Mouse (Mus musculus) cerebellum, postnatal 36 days (tissue): ENCODE results near the gene Gm5800.
"Not testable (repeated sequence)": the region's sequence is repeated elsewhere in the genome, so short reads cannot be mapped to it uniquely, and the experiment has no call there.

ENCODE experiments used
- DNase-seq, 2 experiments: peaks; one replicate each; pipeline ENCODE4 v3.0.0; 2021 to 2022; ENCODE audit warnings: mixed read lengths in 2 of 2

Gm5800 gene

DNA sequence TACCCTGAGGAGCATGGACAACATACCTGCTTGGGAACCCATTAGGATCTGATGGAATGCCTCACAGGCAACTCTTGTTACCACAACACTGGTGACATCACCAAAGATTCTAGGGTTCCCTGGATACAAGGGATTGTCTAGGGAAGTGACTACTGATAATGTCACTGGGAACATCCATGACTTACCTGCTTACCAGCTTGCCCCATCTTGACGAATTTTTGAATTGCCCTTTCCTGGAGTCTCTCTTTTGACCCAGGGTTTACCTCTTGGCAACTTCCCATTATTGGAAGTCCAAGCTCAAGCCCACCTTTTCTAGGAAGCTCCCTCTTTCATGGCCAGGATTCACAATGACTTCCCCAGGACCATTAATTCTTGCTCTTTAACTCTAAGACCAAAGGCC is at the start of gene Gm5800:
Gene Gm5800 (minus strand): TSS at position 101 of the 400 bp plus-strand sequence.
- no peak for DNase-seq

DNA sequence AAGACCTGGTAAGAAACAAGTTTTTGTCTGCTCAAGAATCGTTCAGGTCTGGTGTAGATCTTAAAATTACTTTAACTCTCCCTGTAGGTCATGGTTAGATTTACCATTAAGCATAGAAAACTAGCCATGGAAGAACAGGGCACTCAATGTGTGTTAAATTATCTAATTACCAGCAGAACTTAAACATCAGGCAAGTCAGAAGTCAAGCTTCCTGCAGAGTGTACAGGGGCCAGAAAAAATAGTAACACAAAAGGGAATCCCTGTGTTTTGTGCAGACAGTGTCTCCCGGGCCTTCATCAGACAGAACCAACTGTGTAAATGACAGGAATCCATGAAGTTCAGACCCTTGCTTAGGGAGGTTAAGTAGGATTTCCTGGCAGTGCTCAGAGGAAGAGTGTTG is 39.0 kb upstream of the Gm5800 start:
- no peak for DNase-seq

DNA sequence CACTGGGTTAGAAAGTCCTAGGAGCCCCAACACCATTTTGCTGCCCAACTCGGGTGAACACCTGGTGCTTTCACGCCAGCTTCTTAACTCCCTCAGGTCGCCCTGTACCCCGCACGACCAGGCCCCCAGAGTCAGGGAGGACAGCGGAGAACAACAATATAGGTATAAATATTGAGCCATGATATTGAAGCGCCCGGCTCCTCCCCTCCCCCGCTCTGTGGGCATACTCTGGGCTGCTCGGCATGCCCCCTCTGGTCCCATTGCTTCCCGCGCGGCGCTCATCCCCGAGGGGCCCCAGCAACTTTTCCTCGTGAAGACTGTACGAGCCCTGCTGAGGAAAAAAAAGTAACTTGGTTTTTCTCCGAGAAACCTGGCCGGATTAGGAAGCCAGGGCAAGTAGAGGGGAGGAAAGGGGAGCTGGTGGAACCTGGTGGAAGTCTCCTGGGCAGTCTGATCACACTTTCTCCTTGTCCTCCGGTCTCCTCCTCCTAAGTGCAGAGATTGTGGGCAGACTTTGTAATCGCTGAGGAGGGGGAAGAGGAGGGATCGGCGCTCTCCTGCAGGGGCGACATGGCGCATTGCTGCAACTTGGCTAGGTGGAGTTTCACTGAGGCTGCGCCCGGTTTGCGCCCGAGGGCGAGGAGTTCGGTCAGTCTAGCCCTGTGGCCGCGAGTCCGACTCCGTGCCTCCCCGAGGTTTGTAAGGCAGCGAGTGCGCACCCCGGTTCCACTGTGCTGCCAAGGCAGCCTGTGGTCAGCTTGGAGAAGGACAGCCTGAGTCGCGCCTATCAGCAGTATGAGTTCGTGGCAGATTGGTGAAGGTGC is 23.6 kb upstream of the Gm5800 start:
- no peak for DNase-seq

DNA sequence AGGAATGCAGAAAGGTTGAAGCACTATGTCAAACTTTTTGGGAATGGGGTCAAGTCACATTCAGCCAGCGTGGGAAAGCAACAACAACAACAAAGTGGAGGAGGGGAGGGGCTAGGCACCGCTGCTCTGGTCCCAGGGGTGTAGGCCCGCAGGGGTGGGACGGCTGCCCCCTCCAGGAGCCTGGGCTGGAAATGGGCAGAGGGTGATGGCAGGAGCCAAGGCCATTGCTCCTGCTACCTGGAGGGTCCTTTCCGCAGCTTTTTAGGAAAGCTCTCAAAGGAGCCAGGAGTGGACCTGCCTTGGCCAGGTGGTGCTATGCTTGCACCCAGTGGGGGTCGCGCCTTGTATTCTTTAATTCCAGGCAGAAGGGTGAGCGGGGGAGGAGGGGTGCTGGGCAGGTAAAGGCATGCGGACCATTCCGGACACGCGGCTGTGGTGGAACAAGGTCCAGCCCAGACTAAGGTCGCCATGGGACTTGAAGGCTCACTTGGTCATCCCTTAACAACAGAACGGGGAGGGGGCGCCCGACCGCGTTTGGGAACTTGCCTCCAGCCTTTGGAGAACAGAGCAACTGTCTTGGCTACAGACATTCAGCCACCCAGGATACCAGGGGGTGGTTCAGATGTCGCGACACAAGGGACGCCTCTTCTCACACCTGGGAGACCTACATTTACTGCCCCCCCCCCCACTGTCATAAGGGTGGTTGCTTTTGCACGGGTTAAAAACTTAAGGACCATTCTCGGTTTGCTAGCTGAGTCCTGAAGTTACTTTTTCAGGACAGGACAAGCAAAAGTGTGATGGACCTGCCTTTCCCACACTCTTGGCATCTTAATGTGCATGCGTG is 22.4 kb upstream of the Gm5800 start:
- no peak for DNase-seq

DNA sequence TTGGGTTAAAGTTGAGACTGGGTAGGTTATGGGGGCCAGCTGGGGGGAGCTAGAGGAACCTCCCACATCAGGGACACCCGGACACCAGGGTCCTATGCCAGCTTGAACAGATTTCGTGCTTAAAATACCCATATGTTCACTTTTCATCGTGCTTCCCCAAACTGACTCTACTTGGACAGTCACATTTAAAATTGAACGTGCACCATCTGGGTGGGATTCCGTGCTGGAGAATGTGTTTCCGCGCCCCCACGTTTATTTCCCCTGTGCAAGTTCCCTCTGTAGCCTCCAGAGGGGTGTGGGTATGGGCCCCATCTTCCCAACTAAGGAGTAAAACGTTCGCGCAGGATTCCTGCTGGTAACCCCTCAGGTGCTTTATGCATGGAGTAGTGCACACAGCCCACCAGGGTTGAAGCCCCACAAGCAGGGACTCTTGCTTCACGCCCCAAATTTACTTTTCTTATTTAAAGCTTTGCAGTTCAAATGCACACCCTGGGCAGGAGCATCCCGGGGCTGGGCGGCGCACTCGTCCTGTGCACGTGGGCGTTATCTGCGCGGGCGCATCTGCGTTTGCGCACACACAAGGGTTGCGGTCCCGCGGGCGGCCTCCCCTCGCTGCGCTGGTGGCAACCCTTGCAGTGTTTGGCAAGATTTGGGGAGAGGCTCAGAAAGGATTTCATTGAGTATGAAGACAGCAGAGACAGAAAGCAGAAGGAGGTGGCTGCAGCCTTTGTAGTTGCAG is 21.6 kb upstream of the Gm5800 start:
- DNase-seq: no peak

DNA sequence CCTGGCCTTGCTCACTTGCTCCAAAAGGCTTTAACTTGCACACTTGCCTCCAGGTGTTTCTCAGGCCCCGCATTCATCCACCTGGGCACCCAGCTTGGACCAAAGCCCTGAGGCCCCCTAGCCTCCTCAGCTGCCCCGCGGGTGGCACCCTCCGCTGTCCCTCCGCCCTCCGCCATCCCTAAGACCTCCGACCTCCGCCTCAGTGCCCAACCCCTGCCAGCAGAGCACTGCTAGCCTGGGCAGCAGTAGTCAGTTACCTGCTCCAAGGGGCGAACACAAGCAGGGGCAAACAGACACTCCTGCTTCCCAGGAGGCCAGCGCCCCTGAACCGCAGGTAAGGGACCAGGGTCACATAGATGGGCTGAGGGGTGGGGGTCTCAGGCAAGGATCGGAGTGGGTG is 21.0 kb upstream of the Gm5800 start:
- no peak for DNase-seq

DNA sequence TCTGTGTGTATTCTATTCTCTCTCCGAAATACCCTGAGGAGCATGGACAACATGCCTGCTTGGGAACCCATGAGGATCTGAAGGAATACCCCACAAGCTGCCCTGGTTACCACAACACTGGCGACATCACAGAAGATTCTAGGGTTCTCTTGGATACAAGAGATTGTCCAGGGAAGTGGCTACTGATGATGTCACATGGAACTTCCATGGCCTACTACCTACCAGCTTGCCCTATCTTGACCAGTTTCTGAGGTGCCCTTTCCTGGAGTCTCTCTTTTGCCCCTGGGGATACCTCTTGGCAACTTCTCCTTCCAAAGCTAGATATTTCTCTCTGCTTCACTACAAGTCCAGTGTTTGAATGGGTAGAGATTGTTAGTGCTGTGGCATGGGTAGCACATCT is 21.6 kb downstream of the Gm5800 start, which contains the start of gene Gm17079:
Gene Gm17079 (minus strand): TSS at position 101 of the 400 bp plus-strand sequence.
- DNase-seq: not testable (repeated sequence)

DNA sequence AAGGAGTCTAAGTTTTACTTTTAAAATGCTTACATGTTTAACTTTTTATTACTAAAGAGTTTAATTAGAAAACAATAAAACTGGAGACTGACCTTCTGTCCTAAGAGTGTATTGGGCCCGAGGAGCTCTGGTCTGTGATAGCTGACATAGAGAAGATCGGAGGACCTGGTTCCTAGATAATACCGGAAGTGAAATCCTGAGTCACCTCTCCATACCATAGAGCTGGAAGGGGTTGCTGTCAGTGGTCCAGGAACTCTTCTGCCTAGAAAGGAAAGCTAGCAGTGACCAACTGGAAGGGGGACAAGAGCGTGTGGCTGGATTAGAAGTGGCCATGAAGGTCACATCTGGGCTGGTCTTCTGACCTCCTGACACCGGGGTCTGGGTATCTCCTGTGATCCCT is 39.7 kb downstream of the Gm5800 start:
- no peak for DNase-seq
